Mouse (Mus musculus): ENCODE results near the gene Zfyve19.

Gene Zfyve19

DNA sequence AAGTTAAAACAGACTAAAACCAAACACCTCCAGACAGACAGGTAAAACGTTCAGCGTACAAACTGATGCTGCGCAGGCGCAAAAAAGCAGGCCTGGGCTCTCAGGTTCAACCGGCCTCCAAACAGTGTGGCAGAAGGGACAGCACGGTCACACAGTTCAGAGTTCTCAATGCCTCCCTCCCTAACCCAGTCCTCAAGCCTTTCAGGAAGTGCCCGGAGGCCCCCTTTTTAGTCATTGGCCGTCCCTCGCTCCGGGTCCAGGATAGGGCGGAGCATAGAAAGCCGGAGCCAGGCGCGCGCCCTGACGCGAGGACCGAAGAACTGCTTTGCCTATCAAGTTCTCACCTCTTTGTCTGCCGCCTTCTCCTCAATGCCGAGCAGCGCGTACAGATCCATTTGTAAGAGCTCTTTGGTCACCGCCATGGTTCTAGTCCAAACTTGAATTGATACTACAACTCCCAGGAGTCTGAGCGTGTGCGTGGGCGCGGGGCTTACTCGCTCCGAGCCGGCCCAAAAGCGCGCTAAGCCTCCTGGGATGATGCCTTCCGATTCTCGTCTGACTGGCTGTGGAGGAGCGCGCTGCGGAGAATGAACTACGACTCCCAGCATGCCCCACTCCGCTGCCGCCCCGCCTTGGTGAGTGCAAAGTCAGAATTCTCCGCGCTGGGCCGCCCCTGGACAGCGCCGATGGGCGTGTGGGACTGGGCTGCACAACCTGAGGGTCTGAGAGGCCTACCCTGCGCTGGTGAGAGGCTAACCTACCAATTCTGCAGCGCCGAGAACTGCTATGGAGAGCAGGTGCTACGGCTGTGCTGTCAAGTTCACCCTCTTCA, at the start of gene Zfyve19, which contains the start of gene Dnajc17:
Zfyve19 (plus strand) TSS at position 274 of the 832 bp plus-strand sequence.
Dnajc17 (minus strand) TSS at position 452 of the 832 bp plus-strand sequence.
- peak; percentile 83 for DNase-seq (ENCODE audit: low read depth, low spot score)

DNA sequence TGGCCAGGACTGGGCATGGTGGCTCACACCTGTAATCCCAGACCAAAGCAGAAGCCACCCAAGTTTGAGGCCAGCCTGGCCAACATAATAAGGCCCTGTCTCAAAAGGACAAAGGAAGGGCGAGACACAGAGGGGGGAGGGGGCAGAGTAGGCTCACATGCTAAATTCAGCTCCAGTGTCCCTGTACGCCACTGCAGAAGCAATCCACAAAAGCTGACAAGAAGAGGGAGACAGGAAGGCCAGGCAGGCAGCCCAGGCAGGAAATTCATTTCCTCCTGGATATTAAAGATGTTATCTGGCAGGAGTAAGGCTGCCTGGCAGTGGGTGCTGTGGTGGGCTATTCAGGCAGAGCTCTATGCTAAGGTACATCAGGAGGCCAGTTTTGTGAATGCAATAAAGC, 47.2 kb upstream of the Zfyve19 start:
- DNase-seq (ENCODE audit: low read depth, low spot score), result no peak

DNA sequence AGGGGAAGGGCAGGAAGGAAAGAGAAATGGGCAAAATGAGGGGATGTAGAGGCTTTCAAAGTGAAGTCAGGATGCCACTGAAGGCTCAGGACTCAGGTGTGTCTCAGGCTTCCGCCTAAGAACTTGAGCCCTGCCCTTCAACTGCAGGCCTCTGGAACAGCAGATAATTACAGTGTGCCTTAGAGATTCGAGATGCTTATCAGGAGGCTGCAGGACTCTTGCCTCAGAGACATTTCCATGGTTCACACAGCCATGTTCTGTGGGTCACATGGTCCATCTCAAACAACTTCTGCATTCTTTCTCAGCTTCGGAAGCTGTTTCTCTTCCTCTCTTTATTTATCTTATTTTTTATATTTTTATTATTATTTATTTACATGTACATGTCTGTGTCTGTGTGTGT, 45.3 kb upstream of the Zfyve19 start:
- no peak for DNase-seq (ENCODE audit: low read depth, low spot score)

DNA sequence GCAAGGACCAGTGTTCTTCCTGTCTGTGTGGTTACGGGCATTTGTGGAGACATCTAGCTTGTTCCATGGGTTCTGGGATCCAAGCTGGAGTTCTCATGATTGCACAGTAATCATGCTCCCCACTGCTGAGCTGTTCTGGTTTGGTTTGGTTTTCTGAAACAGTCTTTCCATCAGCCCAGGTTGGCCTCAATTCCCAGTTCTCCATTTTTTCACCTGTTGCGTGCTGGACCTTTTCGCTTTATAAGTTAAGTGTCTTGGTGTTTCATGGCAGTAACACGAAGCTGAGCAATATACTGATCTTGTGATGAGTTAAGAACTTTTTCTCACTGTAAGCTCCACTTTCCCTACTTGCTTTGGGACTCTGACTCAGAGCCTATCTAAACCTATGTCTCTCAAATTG, 44.4 kb upstream of the Zfyve19 start:
- DNase-seq (ENCODE audit: low read depth, low spot score), result no peak

DNA sequence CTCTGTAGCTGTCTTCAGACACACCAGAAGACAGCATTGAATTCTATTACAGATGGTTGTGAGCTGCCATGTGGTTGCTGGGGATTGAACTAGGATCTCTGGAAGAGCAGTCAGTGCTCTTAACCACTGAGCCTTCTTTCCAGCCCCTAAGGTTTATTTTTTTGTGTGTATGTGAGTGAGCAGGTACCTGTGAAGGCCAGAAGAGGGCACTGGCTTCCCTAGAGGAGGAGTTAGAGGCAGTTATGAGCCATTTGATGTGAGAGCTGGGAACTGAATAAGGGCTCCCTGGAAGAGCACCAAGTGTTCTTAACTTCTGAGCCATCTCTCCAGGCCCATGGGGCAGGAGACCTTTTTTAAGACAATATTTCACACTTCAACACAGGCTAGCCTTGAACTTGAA, 43.0 kb upstream of the Zfyve19 start:
- DNase-seq (ENCODE audit: low read depth, low spot score), result no peak

DNA sequence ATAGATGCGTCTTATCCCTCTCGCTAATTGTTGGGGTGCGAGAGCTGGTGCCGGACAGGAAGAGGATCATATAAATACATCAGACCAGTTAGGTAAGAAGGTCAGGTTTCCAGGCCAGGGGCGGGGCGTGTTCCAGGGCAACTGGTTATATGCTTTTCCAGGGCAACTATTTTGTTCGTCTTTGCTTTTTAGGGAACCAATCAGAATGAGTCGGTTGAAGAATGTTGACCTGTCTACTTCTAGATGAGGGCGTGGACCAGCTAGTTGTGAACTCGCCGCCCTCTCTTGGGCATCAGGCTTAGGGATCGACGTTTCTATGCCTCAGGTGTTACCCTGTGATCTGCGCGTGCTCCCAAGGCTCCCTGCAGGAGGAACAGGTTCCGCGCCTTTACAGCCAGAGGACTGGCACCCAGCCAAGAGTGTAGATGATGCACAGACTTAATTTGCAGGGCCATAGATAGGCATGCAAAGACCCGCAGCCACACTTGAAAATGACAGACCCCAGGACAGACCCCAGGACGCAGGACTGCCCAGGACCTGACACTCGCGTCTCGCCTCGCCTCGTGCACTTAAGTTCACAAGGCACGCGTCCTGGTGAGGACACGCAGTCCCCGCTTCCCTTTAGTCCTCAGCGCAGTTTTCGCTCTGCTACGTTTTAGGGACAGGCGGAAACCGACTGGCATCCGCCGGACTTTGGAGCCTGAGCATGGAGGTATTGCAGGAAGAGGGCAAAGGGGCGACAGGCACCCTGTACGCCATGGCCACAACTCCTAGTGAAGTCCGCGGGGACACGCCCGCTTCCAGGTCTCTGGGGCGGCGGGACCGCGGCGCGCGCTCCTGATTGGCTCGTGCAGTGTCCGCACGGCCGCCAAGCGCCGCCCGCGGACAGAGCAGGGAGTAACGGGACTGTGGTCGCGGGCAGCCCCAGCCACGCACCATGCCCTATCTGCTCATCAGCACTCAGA, 41.2 kb upstream of the Zfyve19 start, which contains the start of gene Gchfr:
Gchfr (plus strand) TSS at position 873 of the 965 bp plus-strand sequence.
- DNase-seq (ENCODE audit: low read depth, low spot score), result peak; percentile 32

DNA sequence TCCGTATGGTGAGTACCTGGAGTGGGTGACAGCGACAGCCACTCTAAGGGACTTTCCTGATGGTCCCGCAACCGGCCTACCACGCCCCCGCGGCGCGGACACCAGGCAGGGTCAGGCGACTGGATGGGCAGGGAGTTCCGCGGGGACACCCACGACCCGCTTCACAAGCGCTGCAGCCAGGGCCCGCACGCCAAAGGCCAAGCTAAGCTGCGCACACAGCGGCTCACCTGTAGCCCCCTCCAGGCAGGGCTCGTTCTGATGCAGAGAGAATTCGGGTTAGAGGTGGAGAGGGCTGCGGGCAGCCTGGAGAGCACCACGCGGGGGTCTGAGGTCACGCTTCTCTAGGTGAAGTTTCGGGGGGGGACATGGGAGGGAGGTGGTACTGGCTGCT, 40.6 kb upstream of the Zfyve19 start:
- DNase-seq (ENCODE audit: low read depth, low spot score), result no peak

DNA sequence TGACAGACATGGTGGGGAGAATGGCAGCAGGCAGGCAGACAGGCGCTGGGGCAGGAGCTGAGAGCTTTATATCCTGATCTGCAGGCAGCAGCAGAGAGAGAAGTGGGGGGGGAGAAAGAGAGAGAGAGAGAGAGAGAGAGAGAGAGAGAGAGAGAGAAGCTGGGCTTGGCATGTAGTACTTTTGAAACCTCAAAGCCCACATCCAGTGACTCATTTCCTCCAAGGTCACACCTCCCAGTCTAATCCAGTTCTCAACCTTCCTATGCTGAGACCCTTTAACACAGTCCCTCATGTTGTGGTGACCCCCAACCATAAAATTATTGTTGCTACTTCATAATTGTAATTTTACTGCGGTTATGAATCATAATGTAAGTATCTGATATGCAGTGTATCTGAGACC, 38.1 kb upstream of the Zfyve19 start:
- no peak for DNase-seq (ENCODE audit: low read depth, low spot score)

DNA sequence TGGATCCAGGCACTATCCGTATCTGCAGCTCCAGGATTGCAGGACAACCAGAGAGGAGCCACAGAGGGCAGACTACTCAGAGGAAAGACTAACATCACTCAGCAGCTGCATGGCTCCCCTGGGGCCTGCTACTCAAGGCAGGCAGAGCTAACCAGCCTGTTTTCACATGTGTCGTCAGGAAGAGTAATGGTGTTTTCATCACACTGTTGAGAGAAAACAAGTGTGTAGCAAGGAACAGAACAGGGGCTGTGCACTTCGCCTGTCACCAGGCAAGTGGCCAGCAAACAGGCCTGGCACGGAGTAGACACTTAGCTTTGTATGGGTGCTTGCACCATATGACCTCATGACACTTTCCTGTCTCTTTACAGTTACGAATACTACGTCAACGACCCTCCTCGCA, 36.8 kb upstream of the Zfyve19 start:
- DNase-seq (ENCODE audit: low read depth, low spot score), result no peak

DNA sequence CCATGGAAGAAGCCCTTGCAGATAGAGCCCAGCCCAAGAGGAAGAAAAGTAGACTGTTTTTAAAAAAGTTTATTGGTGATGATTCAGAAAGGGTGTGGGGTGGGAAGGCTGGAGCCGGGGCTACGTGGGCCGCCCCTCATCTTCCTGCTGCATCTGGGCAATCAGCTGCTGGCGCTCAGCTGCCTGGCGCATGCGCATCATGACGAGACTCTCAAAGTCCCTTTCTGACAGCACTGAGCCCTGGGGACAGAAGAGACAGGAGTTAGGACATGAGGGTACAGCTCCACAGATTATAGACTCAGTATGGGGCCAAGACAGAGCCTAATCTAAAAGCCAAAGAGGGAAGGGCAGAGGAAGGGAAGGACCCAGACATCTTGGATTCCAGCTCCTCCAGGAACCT, 36.0 kb upstream of the Zfyve19 start:
- DNase-seq (ENCODE audit: low read depth, low spot score), result no peak

DNA sequence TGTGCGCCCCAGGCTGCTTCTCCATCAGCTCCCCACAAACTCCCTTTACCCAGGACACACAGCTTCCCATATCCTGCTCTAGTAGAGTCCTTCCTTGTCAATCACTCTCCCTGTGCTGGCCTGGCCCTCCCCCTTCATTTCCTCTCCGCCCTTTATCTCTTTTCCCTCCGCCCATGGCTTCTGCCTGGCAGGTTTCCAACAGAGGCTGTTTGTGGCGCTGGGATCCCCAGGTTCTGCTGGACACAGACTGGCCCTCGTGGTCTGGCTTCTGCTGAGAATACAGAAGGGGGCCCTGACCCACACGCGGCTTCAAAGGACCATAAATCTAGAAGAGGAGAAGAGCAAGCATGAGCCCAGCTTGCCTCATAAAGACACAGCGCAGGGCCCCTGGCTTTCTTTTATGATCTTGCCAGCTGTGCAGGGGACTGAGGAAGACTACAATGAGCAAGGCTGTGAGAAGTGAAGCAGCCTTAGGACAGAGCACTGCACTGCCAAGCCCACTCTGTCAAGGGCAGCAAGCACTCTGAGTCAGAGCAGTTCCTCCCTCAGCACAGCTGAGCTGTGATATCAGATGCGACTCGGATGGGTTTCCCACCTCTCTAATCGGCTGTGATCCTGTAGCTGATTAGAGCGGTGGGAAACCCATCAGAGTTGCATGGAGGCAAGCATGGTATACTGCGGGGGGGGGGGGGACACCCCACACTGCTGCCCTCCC, 35.4 kb upstream of the Zfyve19 start:
- DNase-seq (ENCODE audit: low read depth, low spot score), result no peak

DNA sequence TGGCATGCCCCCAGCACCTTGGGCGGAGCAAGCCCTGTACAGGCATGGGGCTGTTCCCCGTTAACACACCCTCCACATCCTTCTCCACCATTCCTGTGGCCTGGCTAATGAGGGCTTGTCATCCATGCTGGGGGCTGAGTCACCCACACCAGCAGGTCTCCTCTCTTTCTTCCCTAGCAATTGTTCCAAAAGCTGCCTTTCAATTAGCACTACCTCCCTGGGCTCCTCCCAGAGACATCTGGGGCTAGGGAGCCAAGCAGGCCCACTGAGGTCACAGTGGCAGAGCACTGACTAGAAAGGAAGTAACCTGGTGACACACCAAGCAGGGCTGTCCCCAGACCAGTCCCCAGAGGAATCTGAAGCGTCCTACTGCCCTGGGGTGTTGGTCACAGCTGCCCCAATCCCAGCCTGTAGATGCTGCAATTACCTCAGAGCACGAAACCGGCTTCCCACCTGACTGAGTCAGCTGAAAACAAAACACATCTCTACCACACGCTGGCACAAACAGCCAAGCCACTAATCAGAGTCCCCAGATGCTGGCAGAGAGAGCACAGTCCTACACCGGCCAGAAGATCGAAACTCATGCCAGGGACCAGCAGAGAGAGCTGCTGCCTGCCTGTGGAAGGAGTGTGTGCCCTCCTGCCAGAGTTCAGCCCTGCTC, 34.3 kb upstream of the Zfyve19 start, which contains the start of gene Gm14137:
Gm14137 (plus strand) TSS at position 519 of the 661 bp plus-strand sequence.
- DNase-seq (ENCODE audit: low read depth, low spot score), result no peak

DNA sequence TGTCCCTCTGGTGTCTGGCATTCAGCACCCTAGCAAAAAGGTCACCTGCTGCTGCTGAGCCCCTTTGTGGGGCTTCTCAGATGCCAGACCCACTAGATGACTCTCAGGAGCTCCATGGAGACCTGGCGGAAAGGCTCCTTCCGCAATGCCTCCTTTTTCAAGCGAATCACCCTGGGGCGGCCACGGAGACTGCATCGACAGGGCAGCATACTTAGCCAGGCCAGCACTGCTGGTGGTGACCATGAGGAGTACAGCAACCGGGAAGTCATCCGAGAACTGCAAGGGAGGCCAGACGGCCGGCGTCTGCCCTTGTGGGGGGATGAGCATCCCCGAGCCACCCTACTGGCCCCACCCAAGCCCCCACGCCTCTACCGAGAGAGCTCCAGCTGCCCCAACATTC, 33.6 kb upstream of the Zfyve19 start:
- DNase-seq (ENCODE audit: low read depth, low spot score), result no peak

DNA sequence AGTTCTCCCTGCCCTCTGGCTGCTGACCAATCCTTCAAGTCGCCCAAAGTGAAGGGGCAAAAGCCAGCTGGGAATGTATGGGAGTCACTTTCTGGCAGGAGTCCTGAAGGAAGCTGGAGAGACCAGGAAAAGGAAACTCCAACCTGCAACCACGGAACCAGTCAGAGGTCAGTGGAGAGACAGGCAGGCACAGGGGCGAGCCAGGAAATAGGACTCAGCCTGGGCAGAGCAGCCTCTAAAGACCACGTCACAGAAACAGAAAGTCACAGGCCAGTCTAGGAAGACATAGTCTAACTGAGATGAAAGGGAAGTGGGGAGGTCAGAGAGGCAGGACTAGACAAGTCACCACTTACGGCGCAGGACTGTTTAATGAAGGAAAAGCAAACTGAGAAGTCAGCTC, 32.8 kb upstream of the Zfyve19 start:
- no peak for DNase-seq (ENCODE audit: low read depth, low spot score)

DNA sequence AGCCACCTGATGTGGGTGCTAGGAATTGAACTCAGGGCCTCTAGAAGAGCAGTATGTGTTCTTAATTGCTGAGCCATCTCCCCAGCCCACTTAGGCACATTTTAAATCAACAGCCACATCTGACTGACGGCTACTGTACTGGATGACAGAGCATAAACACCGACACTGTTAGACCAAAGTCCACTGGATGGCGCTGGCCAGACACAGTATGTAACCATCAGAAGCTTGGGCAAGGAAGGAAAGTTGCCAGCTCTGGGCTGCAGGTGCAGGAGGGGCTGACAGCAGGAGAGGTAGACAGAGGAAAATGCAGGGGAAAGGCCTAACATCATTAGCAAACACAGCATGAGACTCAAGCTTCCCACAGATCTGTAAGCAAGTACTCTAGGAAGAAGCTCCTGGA, 31.7 kb upstream of the Zfyve19 start:
- no peak for DNase-seq (ENCODE audit: low read depth, low spot score)

DNA sequence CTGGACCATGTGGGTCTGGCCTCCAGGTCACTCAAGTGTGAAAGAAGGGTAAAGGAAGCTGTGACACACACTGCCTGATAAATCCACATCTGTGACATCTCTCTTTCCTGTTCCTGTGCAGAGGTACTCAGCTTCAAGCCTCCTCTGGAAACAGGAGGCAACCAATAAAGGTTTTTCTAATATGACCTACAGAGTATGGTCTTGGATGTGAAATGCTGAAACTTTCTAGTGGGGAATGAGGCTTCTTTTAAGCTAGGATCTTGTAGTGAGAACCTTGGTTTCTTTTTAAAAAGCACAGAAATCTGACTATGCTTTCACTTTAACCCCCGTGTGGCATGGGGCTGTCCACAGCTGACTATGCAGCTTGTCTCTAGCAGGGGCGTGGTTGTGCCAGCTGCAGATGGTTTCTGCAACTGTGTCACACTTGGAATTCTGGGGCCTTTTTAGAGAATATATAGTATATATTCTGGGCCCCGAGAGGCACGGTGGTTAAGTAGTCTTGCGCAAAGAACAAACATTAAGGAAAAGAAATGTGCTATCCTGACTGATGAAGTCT, 31.0 kb upstream of the Zfyve19 start:
- DNase-seq (ENCODE audit: low read depth, low spot score), result no peak

DNA sequence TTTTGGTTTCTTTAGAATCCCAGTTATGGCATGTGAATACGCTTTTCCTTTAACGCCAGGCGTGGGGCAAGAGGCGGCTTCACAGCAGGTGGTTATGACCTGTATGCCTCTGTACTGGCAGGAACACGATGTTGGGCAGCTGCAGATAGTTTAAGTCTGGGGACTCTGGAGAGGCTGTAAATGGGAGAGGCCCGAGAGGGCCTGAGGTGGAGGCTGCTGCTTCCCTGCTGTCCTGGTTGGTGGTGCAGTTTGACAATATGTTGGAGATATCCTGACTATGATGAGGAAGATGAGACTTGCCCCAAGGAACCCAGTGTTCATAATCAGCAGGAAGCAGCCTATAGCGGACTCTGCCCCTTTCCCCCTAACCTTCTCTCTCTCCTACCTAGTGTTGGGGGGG, 25.5 kb upstream of the Zfyve19 start:
- no peak for DNase-seq (ENCODE audit: low read depth, low spot score)

DNA sequence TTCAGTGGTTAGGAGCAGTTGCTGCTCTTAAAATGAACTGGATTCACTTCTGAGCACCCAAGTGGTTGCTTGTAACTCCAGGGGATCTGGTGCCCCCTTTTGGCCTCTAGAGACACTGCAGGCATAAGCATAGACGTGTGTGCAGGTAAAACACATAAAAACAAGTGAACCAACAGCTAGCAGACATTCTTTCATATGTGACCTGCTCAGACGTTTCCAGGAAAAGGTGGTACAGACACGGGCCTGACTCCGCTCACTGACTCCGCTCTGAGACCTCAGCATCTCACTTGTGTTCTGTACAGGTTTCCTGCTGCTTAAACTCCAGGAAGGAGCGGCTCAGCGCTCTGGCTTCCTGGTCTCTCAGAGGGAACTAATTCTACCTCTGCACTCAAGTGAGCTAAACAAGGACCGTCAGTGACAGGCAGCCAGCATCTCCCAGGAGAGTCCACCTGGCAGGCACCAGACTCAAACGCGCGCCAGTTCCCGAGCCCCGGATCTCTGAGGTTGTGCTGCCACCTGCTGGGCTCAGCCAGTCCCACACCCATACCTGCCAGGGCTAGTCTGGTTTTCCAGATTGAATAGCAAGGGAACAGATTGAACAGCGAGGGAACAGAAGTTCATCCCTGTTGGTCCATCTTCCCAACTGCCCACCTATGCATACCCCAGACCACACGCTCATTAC, 19.2 kb upstream of the Zfyve19 start:
- peak; percentile 66 for DNase-seq (ENCODE audit: low read depth, low spot score)

DNA sequence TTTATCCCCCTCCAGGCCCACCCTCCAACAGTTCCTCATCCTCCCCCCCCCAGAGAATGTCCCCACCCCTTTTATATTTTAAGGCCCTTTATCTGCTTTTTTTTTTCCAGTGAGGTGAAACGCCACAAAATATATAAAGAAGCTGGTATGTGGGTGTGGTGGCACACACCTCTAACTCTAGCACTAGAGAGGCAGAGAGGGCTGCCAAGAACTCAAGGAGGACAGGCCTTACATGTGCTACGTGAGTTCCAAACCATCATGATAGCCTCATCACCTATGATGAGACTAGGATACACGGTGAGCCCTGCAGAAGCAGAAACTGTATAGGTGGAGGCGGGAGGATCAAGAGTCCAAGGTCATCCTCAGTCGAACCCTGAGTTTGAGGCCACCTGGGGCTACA, 17.4 kb upstream of the Zfyve19 start:
- no peak for DNase-seq (ENCODE audit: low read depth, low spot score)

DNA sequence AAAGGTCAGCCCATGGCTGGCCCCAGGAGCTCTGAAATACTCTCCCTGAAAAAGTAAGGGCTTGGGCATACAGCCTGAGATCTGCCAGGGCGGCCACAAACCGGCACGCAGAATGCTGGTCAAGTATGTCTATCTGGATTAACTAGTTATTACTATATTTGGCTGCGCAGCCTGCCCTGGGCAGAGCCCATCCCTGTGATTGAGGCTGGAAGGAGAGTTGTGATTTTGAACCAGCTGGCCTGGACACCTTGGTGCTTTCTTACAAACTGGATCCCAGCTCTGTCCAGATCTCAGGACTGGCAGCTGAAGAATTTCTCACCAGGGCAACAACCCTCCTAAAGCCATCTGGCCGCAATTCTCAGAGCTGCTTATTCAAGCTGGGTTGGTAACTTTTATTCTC, 14.3 kb upstream of the Zfyve19 start:
- DNase-seq (ENCODE audit: low read depth, low spot score), result no peak
